Mouse (Mus musculus) splenic B cell, adult 2 months (primary cell): ENCODE measurements at regions not wholly inside any gene's neighbourhood (a gene's known extent, or its start where the extent isn't known, plus 50 kb on each side); places are given as distances from the start of the nearest gene placed in this dataset.
"Not testable (repeated sequence)": the region's sequence is repeated elsewhere in the genome, so short reads cannot be mapped to it uniquely, and the experiment has no call there.

ENCODE experiments used
- DNase-seq: peaks from one replicate; pipeline ENCODE4 v3.0.0-alpha.2; 2011; ENCODE audit warnings: low read depth, low spot score
- H3K27me3 ChIP-seq: 2 replicates; pipeline ENCODE4 v1.6.1; 2012; ENCODE audit warnings: mild to moderate bottlenecking, low read length, moderate library complexity, mixed read lengths; ENCODE audit not compliant: control insufficient read depth, poor library complexity, insufficient read depth, severe bottlenecking
- H3K36me3 ChIP-seq: 2 replicates; pipeline ENCODE4 v1.6.1; 2012; ENCODE audit warnings: mild to moderate bottlenecking, low read length, moderate library complexity, mixed read lengths; ENCODE audit not compliant: control insufficient read depth, poor library complexity, insufficient read depth, severe bottlenecking

GRCm38 (mm10) chr15:41283199-41283598 is 1149.0 kb downstream of the 9330182O14Rik start:
- no peak for DNase-seq
- no peaks in the 10 kb centered on the region for H3K27me3 ChIP-seq
- H3K36me3 ChIP-seq: no peaks in the 10 kb centered on the region

- no peaks in the 10 kb centered on the region for H3K36me3 ChIP-seq
- no peaks in the 10 kb centered on the region for H3K27me3 ChIP-seq
- no peak for DNase-seq
Measured at GRCm38 (mm10) chr15:41286809-41287413, 1152.7 kb downstream of the 9330182O14Rik start.

DNA sequence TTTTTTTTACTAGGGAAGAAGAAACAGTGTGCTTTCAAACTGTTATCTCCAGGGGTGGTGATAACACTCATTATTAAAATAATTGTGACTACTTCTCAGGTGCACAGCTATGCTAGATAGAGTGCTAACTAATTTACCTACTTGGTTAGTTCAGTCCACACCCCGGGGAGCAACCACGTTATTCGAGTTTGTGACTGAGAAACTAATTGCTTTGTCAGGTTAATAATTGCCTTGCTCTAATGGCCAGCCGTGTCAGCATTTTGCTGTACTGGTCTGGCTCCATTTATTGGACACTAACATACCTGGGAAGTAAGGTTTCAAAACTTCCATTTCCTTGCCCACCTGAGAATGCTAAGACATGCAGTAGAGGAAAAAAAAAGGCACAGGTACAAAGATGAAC is 1163.3 kb downstream of the 9330182O14Rik start:
- Histone ChIP-seq H3K36me3 (no peaks in the 10 kb centered on the region), H3K27me3 (no peaks in the 10 kb centered on the region)
- DNase-seq: no peak

- Histone ChIP-seq H3K27me3 (no peaks in the 10 kb centered on the region), H3K36me3 (no peaks in the 10 kb centered on the region)
- DNase-seq: no peak
Measured at GRCm38 (mm10) chr15:41306638-41307037, 1172.5 kb downstream of the 9330182O14Rik start.

- Histone ChIP-seq H3K27me3 (no peaks in the 10 kb centered on the region), H3K36me3 (no peaks in the 10 kb centered on the region)
- no peak for DNase-seq
Measured at GRCm38 (mm10) chr15:41311728-41312320, 1177.7 kb downstream of the 9330182O14Rik start.

DNA sequence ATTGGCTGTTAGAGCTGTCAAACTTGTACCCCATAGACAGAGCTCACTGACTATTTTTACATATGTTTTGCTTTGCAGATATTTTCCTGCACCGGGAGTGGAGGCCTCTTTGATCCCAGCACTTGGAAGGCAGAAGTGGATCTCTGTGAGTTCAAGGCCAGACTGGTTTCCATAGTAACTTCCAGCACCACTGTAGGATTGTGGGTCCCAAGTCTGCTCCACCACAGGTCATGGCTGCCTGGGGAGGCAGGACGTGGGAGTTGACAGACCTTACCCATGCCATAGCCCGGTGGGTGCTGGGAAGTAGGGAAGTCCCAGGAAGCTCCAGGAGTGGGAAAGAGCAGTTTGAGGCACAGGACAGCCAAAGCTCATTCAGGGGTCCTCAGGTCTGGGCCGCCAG is 1180.8 kb downstream of the 9330182O14Rik start:
- no peaks in the 10 kb centered on the region for H3K27me3 ChIP-seq
- DNase-seq: no peak
- no peaks in the 10 kb centered on the region for H3K36me3 ChIP-seq

DNA sequence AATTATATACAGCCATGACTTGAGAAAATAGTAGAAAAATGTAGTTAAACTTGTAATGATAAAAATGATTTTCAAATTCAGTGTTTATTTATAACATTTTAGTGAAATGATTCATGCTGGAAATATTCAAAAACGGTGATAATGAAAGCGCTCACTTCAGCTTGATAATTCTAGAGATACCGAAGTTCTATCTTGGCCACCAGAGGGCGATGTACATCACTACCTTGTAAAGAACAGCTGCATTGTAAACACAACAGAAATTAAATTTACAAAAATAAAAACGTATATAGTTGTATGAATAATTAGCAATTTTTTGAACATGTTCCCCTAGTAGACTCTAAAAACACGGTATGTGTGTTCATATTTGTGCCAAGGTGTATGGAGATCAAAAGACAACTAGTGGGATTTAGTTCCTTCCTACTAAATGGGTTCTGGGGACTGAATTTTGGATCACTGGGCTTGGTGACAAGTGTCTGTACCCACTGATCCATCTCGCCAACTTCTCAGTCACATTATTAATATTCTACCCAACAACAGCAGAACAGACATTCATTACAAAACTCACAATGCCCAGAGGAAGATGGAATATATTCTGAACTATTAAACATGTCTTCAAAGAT is 1191.6 kb downstream of the 9330182O14Rik start:
- Histone ChIP-seq H3K27me3 (no peaks in the 10 kb centered on the region), H3K36me3 (no peaks in the 10 kb centered on the region)
- DNase-seq: peak; percentile 34

DNA sequence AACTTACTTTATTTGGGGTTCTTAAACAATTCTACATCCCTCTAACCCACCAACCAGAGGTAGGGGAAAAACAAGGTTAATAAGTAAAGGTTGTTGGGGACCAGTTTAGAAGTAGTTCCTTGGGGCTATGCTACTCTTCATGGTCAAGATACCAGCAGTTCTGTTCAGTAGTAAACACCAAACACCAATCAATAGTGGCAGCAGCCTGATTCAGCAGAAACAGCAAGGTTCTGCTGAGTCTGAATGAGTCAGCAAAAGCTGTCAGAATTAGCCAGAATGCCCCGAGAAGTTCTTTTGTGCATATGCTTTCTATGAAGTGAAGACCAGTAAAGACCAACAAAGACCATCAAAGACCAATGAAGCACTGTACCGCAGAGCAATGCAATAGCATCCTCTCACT is 1195.1 kb downstream of the 9330182O14Rik start:
- Histone ChIP-seq H3K36me3 (no peaks in the 10 kb centered on the region), H3K27me3 (no peaks in the 10 kb centered on the region)
- no peak for DNase-seq

- no peaks in the 10 kb centered on the region for H3K27me3 ChIP-seq
- H3K36me3 ChIP-seq: no peaks in the 10 kb centered on the region
- DNase-seq: no peak
Measured at GRCm38 (mm10) chr15:41330085-41330484, 1195.9 kb downstream of the 9330182O14Rik start.

DNA sequence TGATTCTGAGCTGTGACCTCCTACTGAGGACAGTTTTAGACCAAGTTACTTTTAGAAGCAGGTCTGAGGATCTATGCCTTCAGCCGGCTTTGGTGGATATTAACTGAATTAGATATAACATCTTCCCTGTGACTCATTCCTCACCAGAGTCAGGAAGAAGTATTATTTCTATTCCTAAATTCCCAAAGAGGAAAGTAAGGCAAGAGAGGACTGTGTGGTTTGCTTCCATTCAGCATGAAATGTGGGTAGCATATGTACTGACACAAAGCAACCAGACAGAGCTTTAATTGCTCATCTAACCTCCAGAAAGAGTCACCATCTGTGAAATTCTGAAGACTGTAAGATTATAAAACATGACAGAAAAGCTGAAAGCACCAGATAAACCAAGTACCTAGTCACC is 1198.3 kb downstream of the 9330182O14Rik start:
- Histone ChIP-seq H3K27me3 (no peaks in the 10 kb centered on the region), H3K36me3 (no peaks in the 10 kb centered on the region)
- no peak for DNase-seq

DNA sequence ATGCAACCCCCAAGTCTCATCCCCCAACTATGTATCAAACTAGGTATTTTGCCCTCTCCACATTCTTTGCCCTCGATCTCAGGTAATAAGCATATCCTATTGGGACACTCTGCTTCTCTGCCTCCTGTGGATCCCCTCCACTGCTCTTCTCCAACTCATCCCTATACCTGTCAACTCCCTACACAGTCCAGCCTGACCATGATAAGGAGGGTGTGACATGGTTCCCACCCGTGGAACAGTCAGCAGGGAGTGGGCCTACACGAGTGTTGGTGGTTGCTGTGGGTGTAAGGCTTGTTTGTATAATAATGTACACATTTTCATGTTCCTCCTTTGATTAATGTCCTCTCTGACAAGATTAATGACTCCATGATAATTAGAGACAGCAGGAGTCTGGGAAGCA is 1199.0 kb downstream of the 9330182O14Rik start:
- Histone ChIP-seq H3K27me3 (no peaks in the 10 kb centered on the region), H3K36me3 (no peaks in the 10 kb centered on the region)
- DNase-seq: no peak

DNA sequence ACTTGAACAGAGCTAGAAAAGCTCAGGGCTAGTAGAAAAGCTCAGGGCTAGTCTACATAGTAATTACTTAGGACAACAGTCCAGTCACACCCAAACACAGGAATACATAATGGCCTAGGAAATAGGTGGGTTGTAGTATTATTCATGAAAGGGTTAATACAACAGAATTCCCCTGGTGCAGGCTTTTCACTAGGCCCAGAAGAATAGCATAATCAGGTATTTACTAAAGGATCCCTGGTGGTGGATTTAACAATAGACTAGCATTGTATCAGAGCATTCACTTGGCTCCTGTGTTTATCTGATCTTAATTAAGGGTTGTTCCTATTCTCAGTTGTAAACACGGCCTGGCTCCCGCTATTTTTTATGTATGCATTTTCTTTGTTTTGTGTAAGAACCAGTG is 1206.5 kb downstream of the 9330182O14Rik start:
- H3K36me3 ChIP-seq, DNase-seq, H3K27me3 ChIP-seq: not testable (repeated sequence)

GRCm38 (mm10) chr15:41345554-41345953 is 1211.4 kb downstream of the 9330182O14Rik start:
- Histone ChIP-seq H3K36me3 (no peaks in the 10 kb centered on the region), H3K27me3 (no peaks in the 10 kb centered on the region; the same call in 1 of the 2 replicates)
- DNase-seq: no peak

GRCm38 (mm10) chr15:41347221-41347620 is 1213.1 kb downstream of the 9330182O14Rik start:
- Histone ChIP-seq H3K27me3 (no peaks in the 10 kb centered on the region; the same call in 1 of the 2 replicates), H3K36me3 (no peaks in the 10 kb centered on the region)
- DNase-seq: no peak

- no peaks in the 10 kb centered on the region for H3K27me3 ChIP-seq
- no peak for DNase-seq
- H3K36me3 ChIP-seq: no peaks in the 10 kb centered on the region
Measured at GRCm38 (mm10) chr15:41352129-41352528, 1218.0 kb downstream of the 9330182O14Rik start.
